Mouse (Mus musculus): ENCODE measurements around the gene Tle1. TPM values are rescaled to one million over a fixed set of nuclear protein-coding genes. Genes with fewer than 3 reads are reported as not detected.

The Tle1 gene
- 10 to 100 TPM; 12.3 to 14.2 TPM for total RNA-seq (2021)

DNA sequence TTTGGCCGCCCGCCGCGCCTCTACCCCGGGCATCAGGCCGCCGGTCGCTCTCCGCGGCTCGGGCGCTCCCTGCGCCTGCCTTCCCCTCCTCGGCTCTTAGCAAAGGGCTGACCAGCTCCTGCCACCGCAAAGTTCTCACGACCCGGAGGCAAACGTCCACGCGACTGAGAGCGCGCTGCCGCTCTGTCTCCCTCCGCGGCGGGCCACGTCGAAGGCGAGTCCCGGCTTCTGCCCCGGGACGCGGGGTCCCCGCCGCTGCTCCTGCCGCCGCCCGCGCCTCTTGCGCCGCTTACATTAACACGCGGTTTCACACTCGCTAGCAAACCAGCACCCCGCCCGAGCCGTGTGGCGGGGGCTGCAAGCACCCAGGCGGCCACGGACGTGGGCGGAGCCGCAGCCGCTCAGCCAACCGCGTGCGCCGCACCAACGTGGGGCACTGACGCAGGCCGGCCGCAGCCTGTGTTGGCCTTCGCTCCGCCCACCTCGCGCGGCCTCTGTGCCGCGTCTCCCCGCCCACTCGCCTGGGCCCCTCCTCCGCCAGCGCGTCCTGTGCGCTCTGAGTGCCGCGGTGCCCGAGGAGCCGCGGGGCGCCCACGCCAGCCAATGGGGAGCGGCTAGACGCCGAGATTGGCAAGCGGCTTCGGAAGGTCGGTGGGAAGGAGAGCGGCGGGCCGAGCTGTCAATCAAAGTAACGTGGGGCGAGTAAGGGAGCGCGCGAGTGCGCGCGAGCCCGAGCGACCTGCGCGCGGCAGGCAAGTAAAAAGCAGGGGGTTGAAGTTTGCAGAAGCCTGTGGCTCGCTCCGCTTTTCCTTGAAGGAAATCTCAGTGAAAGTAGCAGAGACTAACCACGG, at the start of gene Tle1:
Tle1 (minus strand) TSS at position 361 of the 851 bp plus-strand sequence.
- intact Hi-C loops (cut with DNase I) = no loop called here

DNA sequence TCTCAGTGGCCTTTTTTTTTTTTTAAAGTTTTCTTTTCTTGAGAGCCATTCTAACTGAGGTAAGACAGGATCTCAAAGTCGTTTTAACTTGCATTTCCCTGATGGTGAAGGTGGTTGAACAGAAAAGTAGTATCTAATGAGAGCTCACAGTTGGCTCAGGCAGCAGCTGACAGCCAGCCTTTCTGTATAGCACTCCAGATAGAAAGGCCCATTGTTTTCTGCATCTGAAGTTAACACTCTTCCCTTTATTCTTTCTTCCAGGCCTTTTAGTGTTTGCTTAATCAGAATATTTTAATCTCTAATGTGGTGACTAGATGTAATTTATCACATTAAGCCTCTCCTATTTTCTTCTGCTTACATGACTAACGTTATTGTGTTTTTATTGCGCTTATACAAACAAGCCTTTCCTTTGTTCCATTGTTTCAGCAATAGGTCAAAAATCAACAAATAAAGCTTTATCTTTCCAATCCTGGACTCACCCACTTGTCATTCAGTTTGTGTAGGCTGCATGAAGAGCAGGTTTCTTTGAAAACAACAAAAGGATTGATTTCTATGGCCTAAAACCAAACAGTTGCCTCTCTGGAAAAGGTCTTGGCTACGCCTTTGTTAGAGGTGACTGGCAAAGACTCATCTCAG, 33.0 kb upstream of the Tle1 start:
- no peak for DNase-seq
- intact Hi-C loops (cut with DNase I) = no loop called here

More for the DNA sequence above, at the start of gene Tle1:
- DNase-seq = peak; percentile 99

DNA sequence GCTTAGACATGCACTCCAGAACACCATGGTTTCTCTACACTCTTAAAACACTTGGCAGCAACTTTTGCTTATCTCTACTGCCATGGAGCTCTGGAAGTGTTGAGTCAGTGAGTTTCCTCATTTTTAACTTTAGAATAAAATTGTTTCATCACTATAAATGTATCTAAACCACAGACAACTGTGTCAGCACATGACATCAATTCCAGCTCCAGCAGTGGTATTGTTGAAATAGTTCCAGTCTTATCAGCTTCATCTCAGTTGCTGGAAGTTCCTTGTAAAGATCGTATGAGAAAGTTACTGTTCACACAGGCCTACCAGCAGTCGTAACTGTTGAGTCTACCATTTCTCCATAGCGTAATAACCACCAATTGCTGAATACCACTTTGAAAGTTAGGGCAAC, 31.5 kb upstream of the Tle1 start:
- no peak for DNase-seq
- intact Hi-C loops (cut with DNase I) = no loop called here

DNA sequence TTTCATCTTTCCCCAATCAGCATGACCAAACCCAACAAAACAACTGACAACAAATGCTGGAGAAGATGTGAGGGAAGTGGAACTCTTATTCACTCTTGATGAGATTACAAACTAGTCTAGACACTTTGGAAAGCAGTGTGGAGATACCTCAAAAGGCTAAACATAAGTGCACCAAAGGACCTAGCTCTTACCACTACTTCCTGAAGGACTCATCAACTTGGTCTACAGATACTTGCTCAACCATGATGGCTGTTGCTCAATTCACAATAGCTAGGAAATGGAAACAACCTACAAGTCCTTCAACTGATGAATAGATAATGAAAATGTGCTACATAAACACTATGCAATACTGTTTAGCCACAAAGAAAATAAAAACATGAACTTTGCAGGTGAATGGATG, 30.1 kb upstream of the Tle1 start:
- intact Hi-C loops (cut with DNase I) = no loop called here
- no peak for DNase-seq

DNA sequence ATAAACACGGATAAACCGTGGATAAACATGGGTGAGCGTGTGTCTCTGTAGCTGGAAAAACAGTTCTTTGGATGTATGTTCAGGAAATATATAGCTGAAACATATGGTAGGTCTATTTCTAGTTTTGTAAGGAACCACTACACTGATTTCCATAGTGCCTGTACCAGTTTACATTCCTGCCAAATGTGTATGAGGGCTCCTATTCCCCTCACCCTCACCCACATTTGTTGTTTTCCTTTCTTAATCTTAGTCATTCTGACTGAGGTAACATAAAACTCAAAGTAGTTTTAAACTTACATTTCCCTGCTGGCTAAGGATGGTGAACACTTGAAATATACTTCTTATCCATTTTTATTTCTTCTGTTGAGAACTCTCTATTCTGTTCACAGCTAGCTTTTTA, 20.9 kb upstream of the Tle1 start:
- intact Hi-C loops (cut with DNase I) = no loop called here
- no peak for DNase-seq

DNA sequence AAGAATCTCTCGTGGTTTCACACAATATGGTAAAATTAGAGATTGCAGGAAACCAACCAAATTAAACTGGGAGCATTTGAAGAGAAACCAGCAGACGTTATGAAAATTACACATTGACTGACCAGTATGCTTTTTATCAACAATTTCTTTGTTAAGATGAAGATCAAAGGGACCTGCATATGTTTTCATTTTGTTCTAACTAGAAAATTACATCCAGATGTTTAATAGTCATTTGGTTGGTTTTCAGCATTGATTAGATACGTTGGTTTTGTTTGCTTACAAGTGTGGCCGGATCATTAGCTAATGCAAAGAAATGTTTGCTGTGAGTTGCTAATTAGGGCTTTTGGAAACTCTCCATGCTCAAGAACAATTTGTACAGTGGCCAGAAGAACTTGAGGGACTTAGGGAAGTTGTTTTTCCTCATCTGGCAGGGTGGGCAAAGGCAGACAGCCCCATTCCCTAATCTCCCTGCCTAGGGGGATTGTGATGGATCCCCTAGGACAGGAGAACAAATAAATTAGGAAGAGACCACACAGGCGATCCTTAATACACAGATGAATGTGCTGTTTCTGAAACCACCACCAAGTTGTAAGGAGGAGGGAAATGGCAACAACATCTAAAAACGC, 3.8 kb upstream of the Tle1 start:
- intact Hi-C loops (cut with DNase I) = no loop called here
- DNase-seq = no peak

DNA sequence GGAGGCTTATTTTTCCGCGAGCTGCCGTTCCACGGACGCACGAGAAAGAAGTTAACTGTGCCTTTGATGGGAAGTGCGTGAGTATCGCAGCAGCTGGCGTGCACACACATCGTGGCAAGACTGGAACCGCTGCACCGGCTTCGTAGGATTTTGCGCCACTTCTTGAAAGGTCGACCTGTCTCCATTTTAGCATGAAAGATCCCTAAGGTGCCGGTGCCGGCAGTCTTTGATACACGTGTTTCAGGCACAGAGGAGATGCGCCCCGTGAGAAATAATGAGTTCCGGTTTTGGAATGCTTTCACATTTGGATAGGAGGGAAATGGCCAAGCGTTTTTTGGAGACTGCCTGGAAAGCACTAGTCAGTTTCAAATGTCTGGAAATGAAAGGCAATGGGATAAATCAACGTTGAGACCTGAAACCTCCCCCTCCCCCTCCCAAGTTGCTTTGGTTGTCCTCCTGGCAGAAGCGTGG, 837 bp upstream of the Tle1 start:
- intact Hi-C loops (cut with DNase I) = no loop called here
- peak; percentile 45 to 51 for DNase-seq

DNA sequence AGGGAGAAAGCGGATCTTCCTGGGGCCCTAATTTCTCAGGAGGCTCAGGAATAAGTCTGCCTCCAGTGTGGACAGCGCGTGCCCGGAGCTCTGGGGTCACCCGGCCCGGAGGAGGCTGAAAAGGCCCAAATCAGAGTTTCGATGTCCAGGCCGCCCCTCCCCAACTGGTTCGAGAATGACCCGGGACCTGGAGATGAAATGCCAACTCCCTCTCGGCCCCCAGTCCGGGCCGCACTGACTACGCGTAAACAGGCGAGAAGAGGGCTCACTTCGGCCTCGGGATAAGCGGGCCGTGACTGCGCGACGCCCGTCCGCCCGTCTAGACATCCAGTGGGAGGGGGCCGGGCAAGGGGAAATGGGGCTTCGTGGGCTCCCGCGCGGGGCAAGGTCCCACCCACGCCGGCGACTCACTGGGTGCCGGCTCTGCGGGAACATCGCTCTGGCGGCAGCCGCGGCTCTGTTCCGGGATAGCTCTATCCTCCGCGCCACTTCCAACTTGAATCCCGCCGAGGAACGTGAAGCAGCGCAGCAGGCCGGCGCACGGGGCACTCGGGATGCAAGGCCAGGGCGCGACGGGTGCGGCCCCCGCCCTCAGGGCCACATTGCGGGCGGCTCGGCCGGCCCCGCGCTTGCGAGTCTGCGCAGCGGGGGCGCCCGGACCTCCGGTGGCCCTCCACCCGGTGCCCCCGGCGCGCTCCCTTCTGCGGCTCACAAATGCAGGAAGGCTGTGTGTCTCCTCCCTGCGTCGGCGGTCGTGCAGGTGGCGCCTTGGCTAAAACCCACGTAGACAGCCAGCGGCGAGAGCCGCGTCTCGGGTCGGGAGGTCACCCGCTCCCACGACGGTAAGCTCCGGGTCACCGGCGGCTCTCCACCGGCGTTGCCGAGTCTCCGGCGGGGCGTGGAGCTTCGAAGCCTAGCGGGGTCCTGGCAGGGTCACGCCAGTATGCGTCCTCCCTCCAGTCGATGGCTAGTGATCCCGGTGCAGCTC, 854 bp downstream of the Tle1 start:
- intact Hi-C loops (cut with DNase I) = loop anchor here (5.0 to 10.0 kb wide), 2 partner anchors 153 to 1595 kb away; no protein-coding TSS in a partner anchor

DNA sequence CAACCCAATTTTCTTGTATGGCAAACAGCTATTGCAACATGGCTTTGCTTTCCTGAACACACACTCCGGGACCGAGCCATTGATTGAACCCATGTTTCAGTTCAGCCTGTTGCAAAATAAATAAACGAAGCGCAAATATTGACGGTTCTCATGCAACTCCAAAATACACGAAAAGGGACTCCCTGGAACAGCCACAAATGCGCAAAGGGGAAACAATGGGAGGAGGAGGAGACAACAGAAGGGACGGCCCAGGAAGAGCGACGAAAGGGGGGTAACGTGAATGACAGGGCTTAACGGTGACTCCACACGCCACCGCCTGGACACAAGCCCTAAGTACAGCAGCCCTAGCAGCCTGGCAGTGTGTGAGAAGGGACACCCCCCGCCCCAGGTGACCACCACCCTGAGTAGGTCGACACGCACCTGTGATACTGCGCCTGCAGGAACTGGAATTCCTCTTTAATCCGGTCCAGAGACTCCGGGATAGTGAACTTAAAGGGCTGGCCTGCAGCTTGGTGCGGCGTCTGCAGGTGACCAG, 1.8 kb downstream of the Tle1 start:
- intact Hi-C loops (cut with DNase I) = loop anchor here (5.0 to 10.0 kb wide), 2 partner anchors 152 to 1594 kb away; no protein-coding TSS in a partner anchor
- DNase-seq = peak; percentile 77 to 82

More for the DNA sequence above, 854 bp downstream of the Tle1 start:
- DNase-seq = peak; percentile 54 to 55

DNA sequence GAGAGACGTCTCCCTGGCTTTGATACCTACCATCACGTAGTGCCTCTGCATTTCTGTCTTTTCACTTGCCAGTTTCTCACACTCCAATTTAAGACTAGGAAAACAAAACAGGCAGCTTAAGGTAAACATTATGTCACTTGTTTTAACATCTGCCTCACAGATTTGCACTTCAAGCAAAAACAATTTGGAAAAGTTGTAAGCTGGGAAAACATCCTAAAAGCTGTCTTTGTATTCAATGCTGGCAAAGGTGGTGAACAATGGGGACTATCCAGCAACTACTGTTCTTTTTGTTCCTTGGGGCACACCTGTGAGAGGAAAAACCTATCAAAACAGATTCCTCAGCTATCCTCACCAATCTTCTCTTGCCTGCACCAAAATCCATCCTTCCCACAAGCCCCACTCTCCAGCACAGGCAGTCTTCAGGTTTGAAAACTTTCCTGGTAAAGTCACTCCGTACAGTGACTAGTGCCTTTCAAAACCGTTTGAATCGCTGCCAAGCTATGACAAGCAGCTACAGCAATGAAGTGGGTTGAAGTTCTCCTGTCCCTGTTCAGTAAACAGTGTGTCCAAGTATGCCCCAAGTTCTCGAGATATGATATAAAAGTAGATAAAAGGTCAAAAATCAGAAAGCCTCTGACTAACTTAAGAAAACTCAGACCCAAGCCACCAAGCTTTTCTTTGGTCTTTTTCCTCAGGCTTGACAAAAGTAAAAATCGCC, 2.7 kb downstream of the Tle1 start:
- DNase-seq = peak; percentile 36 to 37
- intact Hi-C loops (cut with DNase I) = loop anchor here (5.0 to 10.0 kb wide), 2 partner anchors 151 to 1593 kb away; no protein-coding TSS in a partner anchor

DNA sequence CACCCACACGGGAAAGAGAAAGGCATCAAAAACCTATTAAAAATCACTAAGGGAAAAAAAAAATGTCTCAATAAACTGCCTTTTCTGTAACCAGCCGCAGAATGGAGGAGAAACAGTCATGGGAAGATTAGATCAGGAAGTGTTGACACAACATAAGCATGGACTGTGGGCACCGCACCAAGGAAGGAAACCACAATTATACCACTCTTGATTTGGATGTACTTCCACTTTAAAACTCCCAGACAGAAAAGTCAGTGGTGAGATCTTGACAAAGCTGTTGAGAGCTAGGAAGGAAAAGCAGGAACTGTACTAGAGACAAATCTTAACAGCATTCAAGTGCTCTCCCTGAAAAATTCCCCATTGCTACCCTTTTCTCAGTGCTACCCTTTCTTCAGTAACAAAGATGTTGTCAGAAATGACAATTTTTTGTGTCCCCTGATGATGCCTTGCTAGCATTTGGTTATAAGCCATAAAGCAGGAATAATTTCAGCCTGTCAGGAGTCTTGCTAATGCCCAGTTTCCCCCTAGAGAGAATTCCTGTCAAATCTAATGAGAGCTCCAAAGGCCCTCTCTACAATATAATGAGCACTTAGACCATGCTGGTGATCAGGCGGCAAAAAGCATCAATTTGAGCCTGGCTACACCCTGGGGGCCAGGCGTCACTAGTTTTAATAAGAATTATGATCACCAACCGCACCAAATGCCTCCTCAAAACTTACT, 5.4 kb downstream of the Tle1 start:
- peak; percentile 17 to 36 for DNase-seq
- intact Hi-C loops (cut with DNase I) = loop anchor here (5.0 to 10.0 kb wide), 2 partner anchors 148 to 1590 kb away; no protein-coding TSS in a partner anchor

DNA sequence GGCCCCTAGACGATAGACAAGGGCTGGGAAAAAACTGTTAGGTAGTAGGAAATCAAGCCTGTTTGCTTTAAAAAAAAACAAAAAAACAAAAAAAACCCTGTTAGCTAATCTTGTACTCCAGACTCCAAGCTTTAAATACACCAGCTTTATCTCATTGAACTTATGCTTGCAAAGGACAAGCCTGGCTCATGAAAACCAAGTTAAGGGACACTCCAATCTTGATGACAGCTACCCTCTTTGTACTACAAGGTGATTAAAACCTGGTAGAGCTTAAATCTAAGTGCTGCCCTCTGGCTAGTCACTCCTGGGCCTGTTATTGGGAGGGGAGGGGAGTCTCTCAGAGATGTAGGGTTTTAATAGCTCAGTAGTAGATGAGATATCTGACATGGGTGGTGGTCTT, 7.4 kb downstream of the Tle1 start:
- intact Hi-C loops (cut with DNase I) = loop anchor here (10.0 kb wide), 1 partner anchor 1588 kb away; no protein-coding TSS in a partner anchor
- peak in 1 of 2 experiments; percentile 14 for DNase-seq

DNA sequence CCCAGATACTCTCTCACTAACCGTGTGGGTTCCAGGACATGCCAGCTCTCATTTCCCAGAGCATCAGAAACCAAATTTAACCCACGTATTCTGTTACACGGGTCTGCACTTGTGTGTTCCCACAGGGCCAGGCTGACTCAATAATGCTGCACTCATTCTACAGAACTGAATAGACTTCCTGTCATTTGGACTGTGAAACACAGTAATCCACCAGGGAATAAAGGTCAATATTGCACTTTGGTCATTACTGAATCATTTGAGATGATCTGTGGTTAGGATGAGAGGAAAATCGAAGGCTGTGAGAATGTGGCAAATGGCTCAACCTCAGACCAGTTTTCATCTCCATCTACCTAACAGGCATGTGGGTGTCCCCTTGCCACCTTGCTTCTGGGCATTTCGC, 16.2 kb downstream of the Tle1 start:
- intact Hi-C loops (cut with DNase I) = no loop called here

DNA sequence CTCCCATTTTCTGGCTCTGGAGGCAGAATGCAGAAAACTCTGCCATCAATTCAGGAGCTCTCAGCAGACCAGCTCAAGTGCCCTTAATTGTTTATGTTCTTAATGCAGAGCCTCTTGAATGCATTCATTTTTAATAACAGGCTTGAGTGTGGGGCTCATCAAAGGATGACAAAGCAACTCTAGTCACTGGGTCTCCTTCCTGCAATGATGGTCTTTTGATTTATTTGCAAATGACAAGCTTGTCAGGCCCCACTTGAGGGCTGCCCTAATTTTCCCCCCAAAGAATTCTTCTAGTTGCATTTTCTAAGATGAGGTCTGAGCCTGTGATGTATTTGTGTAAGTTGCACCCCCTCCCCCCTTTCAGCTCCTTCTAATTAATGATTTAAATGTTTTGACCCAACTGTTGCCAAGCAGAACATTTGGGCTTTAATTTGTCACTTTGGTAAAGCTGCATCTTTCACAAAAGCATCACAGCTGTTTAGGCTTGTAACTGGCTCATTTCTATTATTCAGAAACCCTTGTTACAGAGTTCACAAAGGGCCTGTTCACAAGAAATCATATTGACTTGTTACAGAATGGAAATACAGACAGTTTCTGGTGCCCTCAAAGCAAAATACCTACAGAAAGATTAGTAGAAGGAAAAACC, 18.3 kb downstream of the Tle1 start:
- intact Hi-C loops (cut with DNase I) = no loop called here
- no peak for DNase-seq

More for the DNA sequence above, 16.2 kb downstream of the Tle1 start:
- no peak for DNase-seq

DNA sequence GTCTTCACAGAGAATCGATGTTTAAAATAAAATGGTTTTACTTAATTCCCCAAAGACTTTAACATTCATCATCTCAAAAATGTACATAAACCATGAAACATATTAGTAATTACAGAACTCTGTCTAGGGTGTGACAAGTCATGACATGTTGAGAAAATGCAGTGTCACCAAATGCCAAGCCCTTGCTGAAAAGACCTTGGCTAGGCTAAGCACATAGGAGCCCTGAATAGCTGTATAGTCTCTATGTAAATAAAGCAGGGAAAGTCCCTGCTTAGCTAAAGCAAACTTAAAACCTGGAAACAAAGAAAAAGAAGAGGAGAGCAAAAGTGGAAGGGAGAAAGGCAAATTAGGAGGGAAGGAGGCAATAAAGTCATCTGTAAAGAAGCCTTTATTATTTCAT, 24.8 kb downstream of the Tle1 start:
- intact Hi-C loops (cut with DNase I) = no loop called here
- no peak for DNase-seq

DNA sequence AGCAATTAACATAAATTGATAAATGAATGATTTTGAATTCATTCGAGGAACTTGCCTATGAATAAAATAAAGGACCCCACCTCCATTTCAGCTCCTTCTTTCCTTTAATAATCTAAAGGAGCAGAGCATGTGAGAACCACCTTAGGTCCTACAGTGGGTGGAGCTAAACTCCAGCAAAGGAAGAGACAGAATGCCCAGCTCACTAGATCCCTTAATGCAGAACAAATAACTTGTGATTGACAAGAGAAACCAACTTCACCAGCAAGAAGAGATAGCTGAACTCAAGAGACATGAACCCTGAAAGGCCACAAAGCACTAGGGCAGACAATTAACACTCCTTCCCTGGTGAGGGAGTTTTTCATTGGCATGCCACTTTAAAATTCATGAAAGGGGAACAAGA, 32.5 kb downstream of the Tle1 start:
- intact Hi-C loops (cut with DNase I) = no loop called here
- DNase-seq = no peak

DNA sequence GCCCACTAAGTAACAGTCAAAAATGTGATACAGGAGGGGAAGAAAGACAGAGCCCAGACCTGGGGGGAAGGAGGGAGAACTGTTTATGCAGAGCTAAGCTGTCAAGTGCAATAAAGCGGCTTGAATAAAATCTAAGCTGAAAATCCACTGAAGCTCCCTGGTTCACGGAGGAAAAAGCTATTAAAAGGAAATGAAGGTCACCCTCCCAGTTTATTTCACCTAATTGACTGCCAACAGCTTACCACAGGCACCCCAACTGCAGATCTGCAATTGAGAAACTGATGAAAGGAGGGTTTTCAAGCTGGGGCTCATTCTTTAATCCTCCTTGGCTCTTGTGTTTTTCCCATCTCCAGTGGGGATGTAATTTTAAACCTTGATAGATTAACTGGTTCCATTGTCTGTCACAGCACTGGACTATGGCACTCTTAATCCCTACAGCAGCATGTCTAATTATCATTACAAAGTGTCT, 32.9 kb downstream of the Tle1 start:
- intact Hi-C loops (cut with DNase I) = no loop called here
- DNase-seq = no peak

DNA sequence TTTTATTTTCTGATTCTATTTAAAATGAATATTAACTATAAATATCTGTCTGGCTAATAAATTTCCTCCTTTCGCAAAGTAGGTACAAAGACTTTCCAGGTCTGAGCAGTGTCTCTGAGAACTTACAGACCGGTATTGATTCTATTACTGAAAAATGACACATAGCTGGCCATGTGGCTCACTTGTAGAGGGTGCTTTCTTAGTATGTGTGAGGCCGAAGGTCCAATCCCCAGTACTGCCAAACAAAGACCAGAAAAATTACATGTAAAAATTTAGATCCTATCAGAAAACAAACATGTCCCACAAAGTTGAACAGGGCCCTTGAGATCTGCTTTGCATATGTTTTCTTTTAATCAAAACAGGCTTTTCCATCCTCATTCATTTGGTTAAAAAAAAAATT, 33.5 kb downstream of the Tle1 start:
- intact Hi-C loops (cut with DNase I) = no loop called here
- DNase-seq = no peak

Data from heart, postnatal 10 days (tissue).